In the genomic region with DNA sequence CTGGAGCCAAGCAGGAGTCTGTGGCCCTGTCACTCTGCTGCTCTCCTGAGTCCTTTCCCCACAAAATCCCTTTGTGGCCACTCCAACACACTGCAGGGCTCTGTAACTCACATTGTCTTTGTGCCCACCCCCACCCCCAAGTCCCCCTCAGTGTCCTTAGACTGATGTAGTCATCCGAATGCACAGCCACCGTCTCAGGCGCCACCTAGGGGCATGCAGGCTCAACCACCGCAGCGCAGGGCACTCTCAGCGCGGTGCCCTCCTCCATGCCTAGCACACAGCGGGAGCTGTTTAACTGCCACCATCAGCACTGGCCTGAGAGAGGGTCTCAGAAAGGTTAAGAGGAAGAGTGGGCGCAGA, we compare ENCODE assay signal across 8 mouse cellular contexts. TPM values are rescaled to one million over a fixed set of nuclear protein-coding genes. Genes with fewer than 3 reads are reported as not detected.
DNase-seq lines count a peak whose midpoint lies in the region; ATAC-seq and TF ChIP-seq lines count a peak whose summit lies in the region.

No protein-coding gene starts in this region.

- H3K9ac ChIP-seq in heart, embryonic 14.5 days (ENCODE audit: low read length): no peak overlapping the region
- no peak overlapping the region for H3K9ac ChIP-seq in ES-Bruce4 (ENCODE audit: low read depth, poor library complexity, severe bottlenecking)
- no peak overlapping the region for H3K9ac ChIP-seq in intestine, postnatal 0 days (ENCODE audit: low read depth, low read length)
- no peak overlapping the region for H3K9ac ChIP-seq in midbrain, embryonic 13.5 days (replicated peaks)

- no peak overlapping the region for H3K27ac ChIP-seq in heart, embryonic 14.5 days (replicated peaks in 1 of 2; ENCODE audit: control insufficient read depth in 1 of 2, insufficient read depth in 1 of 2, low read depth in 2 of 2, low read length in 2 of 2)
- no peak overlapping the region for H3K27ac ChIP-seq in ES-Bruce4 (ENCODE audit: insufficient read depth, low read length)
- H3K27ac ChIP-seq in intestine, postnatal 0 days (ENCODE audit: low read depth, low read length): no peak overlapping the region
- no peak overlapping the region for H3K27ac ChIP-seq in midbrain, embryonic 13.5 days

- DNase-seq in heart, postnatal 25 days (ENCODE audit: low spot score): no peak
- peak; percentile 59 to 65 for DNase-seq in cerebellum, postnatal 36 days
- no peak for DNase-seq in gastrocnemius, postnatal 25 days
- no peak for DNase-seq in yolk sac, embryonic 10.5 days (ENCODE audit: low spot score)

- peaks cover 10 to 22% of the 10 kb centered on the region in 2 experiments for H3K4me1 ChIP-seq in heart, embryonic 14.5 days (ENCODE audit: control insufficient read depth in 2 of 2, insufficient read depth in 2 of 2, low read length in 2 of 2)
- no peaks in the 10 kb centered on the region for H3K4me1 ChIP-seq in ES-Bruce4 (ENCODE audit: control insufficient read depth, insufficient read depth, low read length)
- H3K4me1 ChIP-seq in intestine, postnatal 0 days (replicated peaks; ENCODE audit: control insufficient read depth, insufficient read depth, low read length): no peaks in the 10 kb centered on the region
- H3K4me1 ChIP-seq in midbrain, embryonic 13.5 days (replicated peaks): peaks cover 17% of the 10 kb centered on the region

- H3K36me3 ChIP-seq in heart, embryonic 14.5 days (ENCODE audit: control insufficient read depth, insufficient read depth, low read length): peaks cover 67% of the 10 kb centered on the region
- peaks cover 9% of the 10 kb centered on the region for H3K36me3 ChIP-seq in ES-Bruce4 (ENCODE audit: control insufficient read depth, insufficient read depth, low read length, poor library complexity, severe bottlenecking)
- H3K36me3 ChIP-seq in intestine, postnatal 0 days (ENCODE audit: control insufficient read depth, insufficient read depth): peaks cover 57% of the 10 kb centered on the region
- peaks cover 59% of the 10 kb centered on the region for H3K36me3 ChIP-seq in midbrain, embryonic 13.5 days

- TF ChIP-seq CTCF in ES-Bruce4 (IDR thresholded peaks at IDR 0.05; ENCODE audit: low read depth, low read length): peak; percentile 80
- TF ChIP-seq CTCF in intestine, postnatal 0 days (IDR thresholded peaks at IDR 0.05; ENCODE audit: low read depth): peak; percentile 77

- no peak overlapping the region for H3K4me3 ChIP-seq in heart, embryonic 14.5 days (ENCODE audit: control insufficient read depth in 1 of 2, insufficient read depth in 1 of 2, low read depth in 1 of 2, low read length in 2 of 2)
- no peak overlapping the region for H3K4me3 ChIP-seq in ES-Bruce4 (ENCODE audit: low read depth, low read length)
- no peak overlapping the region for H3K4me3 ChIP-seq in intestine, postnatal 0 days (ENCODE audit: low read depth, low read length)
- H3K4me3 ChIP-seq in midbrain, embryonic 13.5 days (replicated peaks): no peak overlapping the region

- intact Hi-C loops in heart, postnatal 25 days (cut with DNase I): no loop called here

- peak; percentile 26; the same call in 1 of the 2 replicates for ATAC-seq in heart, embryonic 14.5 days (ENCODE audit: insufficient number of reproducible peaks, insufficient read depth, low FRiP score, low read depth)
- no peak for ATAC-seq in intestine, postnatal 0 days
- peak; percentile 69 for ATAC-seq in midbrain, embryonic 13.5 days

- H3K9me3 ChIP-seq in heart, embryonic 14.5 days (ENCODE audit: control insufficient read depth, low read length): no peaks in the 10 kb centered on the region
- H3K9me3 ChIP-seq in ES-Bruce4 (replicated peaks; ENCODE audit: control insufficient read depth, insufficient read depth, low read length, poor library complexity, severe bottlenecking): no peaks in the 10 kb centered on the region
- no peaks in the 10 kb centered on the region for H3K9me3 ChIP-seq in intestine, postnatal 0 days (ENCODE audit: control insufficient read depth)
- H3K9me3 ChIP-seq in midbrain, embryonic 13.5 days: no peaks in the 10 kb centered on the region

- no peak for TF ChIP-seq EP300 in ES-Bruce4 (IDR thresholded peaks at IDR 0.05; ENCODE audit: insufficient read depth, low read depth, low read length)

- H3K27me3 ChIP-seq in heart, embryonic 14.5 days (ENCODE audit: control insufficient read depth, insufficient read depth, low read length): no peaks in the 10 kb centered on the region
- no peaks in the 10 kb centered on the region for H3K27me3 ChIP-seq in ES-Bruce4 (ENCODE audit: control insufficient read depth, insufficient read depth, low read length, poor library complexity, severe bottlenecking)
- no peaks in the 10 kb centered on the region for H3K27me3 ChIP-seq in intestine, postnatal 0 days (replicated peaks; ENCODE audit: control insufficient read depth, insufficient read depth, low read length)
- H3K27me3 ChIP-seq in midbrain, embryonic 13.5 days: no peaks in the 10 kb centered on the region

- H3K4me2 ChIP-seq in heart, embryonic 14.5 days (ENCODE audit: low read length): no peak overlapping the region
- H3K4me2 ChIP-seq in intestine, postnatal 0 days (replicated peaks; ENCODE audit: low read depth): no peak overlapping the region
- H3K4me2 ChIP-seq in midbrain, embryonic 13.5 days (replicated peaks): no peak overlapping the region

- TF ChIP-seq POLR2A in ES-Bruce4 (IDR thresholded peaks at IDR 0.05; ENCODE audit: insufficient read depth, low read length): no peak

- 57% methylated on average over 9 of the region's 9 CpGs for WGBS in heart, embryonic 14.5 days
- 58% methylated on average over 9 of the region's 9 CpGs for WGBS in intestine, postnatal 0 days
- 31% methylated on average over 9 of the region's 9 CpGs for whole genome bisulfite sequencing in midbrain, embryonic 13.5 days

RNA-seq across cellular contexts. Expression of a gene that starts 55.5 kb away (rescaled TPM):
- 27.0 and 30.8 TPM in 2 replicates for polyA plus RNA-seq in heart, embryonic 14.5 days (2014; fragmentation: Nextera tagmentation; extraction: Ambion mirVana)
- 10 to 100 TPM; 19.6 to 22.6 TPM for total RNA-seq in heart, postnatal 25 days (2021)
- 35.6 and 41.5 TPM in 2 replicates for polyA plus RNA-seq in ES-Bruce4 (2011; ENCODE audit: insufficient read depth, insufficient read length, low read depth, missing spikeins)
- polyA plus RNA-seq in intestine, postnatal 0 days (2015; fragmentation: Nextera tagmentation; extraction: Ambion mirVana): 14.1 and 15.6 TPM in 2 replicates
- 36.0 and 39.7 TPM in 2 replicates for polyA plus RNA-seq in midbrain, embryonic 13.5 days (2015; fragmentation: Nextera tagmentation; extraction: Ambion mirVana)
- 1 to 10 TPM; 8.3 to 8.8 TPM for total RNA-seq in gastrocnemius, postnatal 25 days (2021)

Comparison
In these comparisons a context has a peak if more than half of its experiments do, and no peak if none do; other contexts are left out.
1. DNase-seq: peak in cerebellum, postnatal 36 days (2 of 2); none in heart, postnatal 25 days (single experiment), gastrocnemius, postnatal 25 days (single experiment) and yolk sac, embryonic 10.5 days (single experiment).